Mouse (Mus musculus) hematopoietic multipotent progenitor cell, adult 10-12 weeks (in vitro differentiated cells): ENCODE results near the gene Cdc42se1. TPM values are rescaled to one million over a fixed set of nuclear protein-coding genes. Genes with fewer than 3 reads are reported as not detected.

ENCODE experiments used
- polyA plus RNA-seq: library from polyadenylated mRNA; stranded (reverse); fragments of >175 nt; gene quantifications from 2 replicates; pipeline ENCODE4 v1.2.3, GENCODE M21; 2012; ENCODE audit warnings: low replicate concordance

Gene Cdc42se1
- polyA plus RNA-seq: 386 and 443 TPM in 2 replicates

GRCm38 (mm10) chr3:95228148-95228893, at the start of gene Cdc42se1:
Gene Cdc42se1, plus strand, starts transcription at chr3:95228732.

GRCm38 (mm10) chr3:95217255-95218134, 11.0 kb upstream of the Cdc42se1 start, which contains the start of gene Gabpb2:
Gene Gabpb2, minus strand, starts transcription at chr3:95217916.

GRCm38 (mm10) chr3:95231298-95232221, 3.0 kb downstream of the Cdc42se1 start, which contains the start of gene Mllt11:
Gene Mllt11, minus strand, starts transcription at chr3:95232171.

GRCm38 (mm10) chr3:95241498-95241897, 13.0 kb downstream of the Cdc42se1 start, which contains the start of gene Gm128:
Gene Gm128, minus strand, starts transcription at chr3:95241598.

DNA sequence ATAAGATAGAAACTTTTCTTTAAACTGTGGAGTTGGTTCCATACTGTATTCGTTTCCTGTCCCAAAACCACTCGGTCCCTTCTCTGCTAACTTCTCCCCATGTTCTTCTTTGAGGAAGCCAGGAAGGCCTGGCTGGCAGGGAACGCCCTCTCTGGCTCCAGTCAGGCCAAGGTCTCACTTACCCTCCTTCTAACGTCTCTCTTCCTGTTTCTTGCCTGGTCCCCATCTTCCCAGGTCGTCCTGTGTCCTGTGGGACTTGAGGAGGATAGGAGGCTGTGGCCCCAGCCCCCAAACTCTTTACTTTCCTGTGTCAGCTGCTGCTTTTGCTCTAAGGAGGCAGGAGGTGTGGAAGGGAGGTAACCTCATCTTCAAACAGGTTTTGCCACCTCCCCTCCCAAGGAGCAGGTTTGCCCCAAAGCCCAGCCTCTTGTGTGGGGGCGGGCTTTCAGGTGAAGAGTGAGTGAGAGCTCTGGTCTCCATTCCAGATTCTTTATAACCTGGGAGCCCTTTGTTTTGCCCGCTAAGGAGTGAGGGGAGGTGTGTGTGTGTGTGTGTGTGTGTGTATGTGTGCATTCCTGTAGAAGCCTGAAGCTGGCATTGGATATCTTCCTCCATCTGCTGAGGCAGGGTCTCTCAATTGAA, 22.4 kb downstream of the Cdc42se1 start, which contains the start of gene Bnipl:
TSS of gene Bnipl (minus strand) at position 411 of the 642 bp plus-strand sequence.

DNA sequence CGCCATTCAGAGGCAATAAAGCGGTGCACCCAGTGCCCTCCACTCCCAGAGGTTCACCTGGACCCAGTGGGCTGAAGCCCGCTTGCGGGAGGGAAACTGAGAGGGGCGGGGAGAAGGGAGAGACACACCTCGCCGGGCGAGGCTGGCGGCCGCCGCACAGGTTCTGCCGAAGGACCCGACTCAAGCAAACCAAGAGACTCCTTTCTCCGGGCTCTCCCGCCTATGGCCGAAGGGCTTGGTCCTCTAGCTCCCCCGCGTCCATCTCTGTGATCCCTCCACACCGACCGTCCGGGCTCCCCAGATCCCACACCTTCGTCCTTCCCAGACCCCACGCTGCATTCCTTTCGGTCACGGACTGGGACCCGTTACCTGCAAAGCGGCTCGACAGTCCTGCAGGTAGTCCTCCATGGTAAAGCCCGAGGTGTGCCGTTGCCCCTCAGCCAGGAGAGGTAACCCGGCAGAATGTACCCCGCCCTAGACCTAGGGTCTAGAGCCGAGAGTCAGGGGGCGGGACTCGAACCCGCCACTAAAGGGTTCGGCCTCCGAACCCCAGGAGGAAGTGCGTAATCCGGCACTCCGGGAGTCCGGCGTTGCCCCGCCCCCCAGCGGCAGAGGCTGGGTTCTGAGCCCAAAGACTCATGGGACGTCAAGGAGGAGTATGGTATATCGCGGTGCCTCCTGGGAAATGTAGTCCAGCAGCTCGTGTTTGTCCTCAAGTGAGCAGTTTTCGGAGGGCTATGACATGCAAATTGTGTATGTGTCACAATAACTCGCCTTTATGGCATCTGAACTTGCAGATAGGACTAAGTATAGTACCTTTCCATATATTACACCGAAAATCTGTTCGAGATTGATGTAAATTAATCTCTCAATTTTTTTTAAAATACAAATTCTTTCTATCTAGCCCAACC, 52.9 kb downstream of the Cdc42se1 start, which contains the start of the genes Mindy1 and Prune1:
TSS of gene Mindy1 (plus strand) at position 130 of the 911 bp plus-strand sequence.
TSS of gene Prune1 (minus strand) at position 861 of the 911 bp plus-strand sequence.

Other genes with a start within 250 kb of the Cdc42se1 start
- 32.8 and 36.3 TPM in 2 replicates for gene Zfp687, start 213.3 kb upstream of the Cdc42se1 start, polyA plus RNA-seq
- 47.7 and 87.6 TPM in 2 replicates for gene Psmd4, start 186.1 kb upstream of the Cdc42se1 start, polyA plus RNA-seq
- 14.2 and 15.7 TPM in 2 replicates for gene Pip5k1a, start 121.8 kb upstream of the Cdc42se1 start, polyA plus RNA-seq
- gene Vps72, start 117.7 kb upstream of the Cdc42se1 start, polyA plus RNA-seq: 140 and 262 TPM in 2 replicates
- 0.58 and 0.82 TPM in 2 replicates for gene Tmod4, start 104.3 kb upstream of the Cdc42se1 start, polyA plus RNA-seq
- 6.6 and 11.8 TPM in 2 replicates for gene Scnm1, start 94.7 kb upstream of the Cdc42se1 start, polyA plus RNA-seq
- gene Lysmd1, start 94.6 kb upstream of the Cdc42se1 start, polyA plus RNA-seq: 3.3 and 6.5 TPM in 2 replicates
- gene Tnfaip8l2, start 86.4 kb upstream of the Cdc42se1 start, polyA plus RNA-seq: 29.6 and 79.9 TPM in 2 replicates
- gene Sema6c, start 68.3 kb upstream of the Cdc42se1 start, polyA plus RNA-seq: 1.1 and 3.6 TPM in 2 replicates
- 3.9 and 10.3 TPM in 2 replicates for gene Gabpb2, start 10.8 kb upstream of the Cdc42se1 start, polyA plus RNA-seq
- 6.9 and 11.0 TPM in 2 replicates for gene Mllt11, start 3.4 kb downstream of the Cdc42se1 start, polyA plus RNA-seq
- gene Gm128, start 12.9 kb downstream of the Cdc42se1 start, polyA plus RNA-seq: 0.49 TPM in 1 of 2 replicates, not detected in the other
- gene Bnipl, start 22.5 kb downstream of the Cdc42se1 start, polyA plus RNA-seq: not detected in 2 replicates
- gene Mindy1, start 52.6 kb downstream of the Cdc42se1 start, polyA plus RNA-seq: 71.0 and 165 TPM in 2 replicates
- gene Prune1, start 53.3 kb downstream of the Cdc42se1 start, polyA plus RNA-seq: 1.8 and 3.6 TPM in 2 replicates
- gene Anxa9, start 78.4 kb downstream of the Cdc42se1 start, polyA plus RNA-seq: 0.63 and 0.64 TPM in 2 replicates
- 194 and 233 TPM in 2 replicates for gene Cers2, start 86.1 kb downstream of the Cdc42se1 start, polyA plus RNA-seq
- gene Setdb1, start 128.5 kb downstream of the Cdc42se1 start, polyA plus RNA-seq: 10.9 and 12.9 TPM in 2 replicates
- gene 4930558C23Rik, start 174.1 kb downstream of the Cdc42se1 start, polyA plus RNA-seq: not detected in 2 replicates
- 32.9 and 52.8 TPM in 2 replicates for gene Arnt, start 205.7 kb downstream of the Cdc42se1 start, polyA plus RNA-seq